Mouse (Mus musculus): ENCODE measurements around the gene Gart. TPM values are rescaled to one million over a fixed set of nuclear protein-coding genes. Genes with fewer than 3 reads are reported as not detected.

The Gart gene
- polyA plus RNA-seq, 1 experiment from 2014 or later: 116 TPM

GRCm38 (mm10) chr16:91578980-91579720 is 67.6 kb downstream of the Gart start:
- Histone ChIP-seq H3K9ac (ENCODE audit: low read length) (no peak overlapping the region), H3K27me3 (ENCODE audit: control insufficient read depth, insufficient read depth, low read length) (no peaks in the 10 kb centered on the region), H3K4me3 (ENCODE audit: low read depth, low read length) (no peak overlapping the region), H3K36me3 (ENCODE audit: control insufficient read depth, insufficient read depth, low read length) (peaks cover 2% of the 10 kb centered on the region; the same call in 1 of the 2 replicates), H3K4me2 (ENCODE audit: low read depth) (no peak overlapping the region), H3K4me1 (ENCODE audit: control insufficient read depth, insufficient read depth, low read length) (no peaks in the 10 kb centered on the region), H3K9me3 (ENCODE audit: control insufficient read depth, low read length) (no peaks in the 10 kb centered on the region), H3K27ac (ENCODE audit: low read depth, low read length) (no peak overlapping the region)
- WGBS: 69% methylated on average over 14 of the region's 14 CpGs
- ATAC-seq (ENCODE audit: insufficient read depth, low FRiP score, low TSS enrichment) (no peak), DNase-seq (ENCODE audit: low spot score) (no peak)

- H3K9me3 ChIP-seq (ENCODE audit: control insufficient read depth, low read length): no peaks in the 10 kb centered on the region
- H3K9ac ChIP-seq (ENCODE audit: low read length): no peak overlapping the region
- ATAC-seq (ENCODE audit: insufficient read depth, low FRiP score, low TSS enrichment) (no peak), DNase-seq (ENCODE audit: low spot score) (no peak)
- no peaks in the 10 kb centered on the region for H3K36me3 ChIP-seq (ENCODE audit: control insufficient read depth, insufficient read depth, low read length)
- no peaks in the 10 kb centered on the region for H3K4me1 ChIP-seq (ENCODE audit: control insufficient read depth, insufficient read depth, low read length)
- H3K27ac ChIP-seq (ENCODE audit: low read depth, low read length): no peak overlapping the region
- H3K4me2 ChIP-seq (ENCODE audit: low read depth): no peak overlapping the region
- H3K4me3 ChIP-seq (ENCODE audit: low read depth, low read length): no peak overlapping the region
- H3K27me3 ChIP-seq (ENCODE audit: control insufficient read depth, insufficient read depth, low read length): no peaks in the 10 kb centered on the region
- 66% methylated on average over 13 of the region's 13 CpGs for WGBS
Observed at GRCm38 (mm10) chr16:91575151-91575550, 71.6 kb downstream of the Gart start.

Other genes starting within 250 kb of the Gart start
- 6.8 and 8.3 TPM in 2 replicates for gene Il10rb, start 240.8 kb downstream of the Gart start, polyA plus RNA-seq (2014; fragmentation: Nextera tagmentation; extraction: Ambion mirVana)
- 53.9 and 56.0 TPM in 2 replicates for gene Ifnar1, start 161.7 kb downstream of the Gart start, polyA plus RNA-seq (2014; fragmentation: Nextera tagmentation; extraction: Ambion mirVana)
- gene Ifngr2, start 99.9 kb downstream of the Gart start, polyA plus RNA-seq (2014; fragmentation: Nextera tagmentation; extraction: Ambion mirVana): 35.8 and 40.8 TPM in 2 replicates
- 51.9 and 57.4 TPM in 2 replicates for gene Tmem50b, start 49.2 kb downstream of the Gart start, polyA plus RNA-seq (2014; fragmentation: Nextera tagmentation; extraction: Ambion mirVana)
- 4.8 and 5.0 TPM in 2 replicates for gene Dnajc28, start 27.9 kb downstream of the Gart start, polyA plus RNA-seq (2014; fragmentation: Nextera tagmentation; extraction: Ambion mirVana)
- 130 and 133 TPM in 2 replicates for gene Son, start 554 bp upstream of the Gart start, polyA plus RNA-seq (2014; fragmentation: Nextera tagmentation; extraction: Ambion mirVana)
- gene Donson, start 41.8 kb upstream of the Gart start, polyA plus RNA-seq (2014; fragmentation: Nextera tagmentation; extraction: Ambion mirVana): 33.7 and 36.3 TPM in 2 replicates
- gene Cryzl1, start 82.0 kb upstream of the Gart start, polyA plus RNA-seq (2014; fragmentation: Nextera tagmentation; extraction: Ambion mirVana): 67.9 and 73.2 TPM in 2 replicates
- gene Itsn1, start 82.3 kb upstream of the Gart start, polyA plus RNA-seq (2014; fragmentation: Nextera tagmentation; extraction: Ambion mirVana): 55.8 and 61.2 TPM in 2 replicates